Mouse (Mus musculus) lung, adult 2 months (tissue): ENCODE data around the gene Ppp3ca.

Experiments used
- CTCF ChIP-seq: fragments of 200-500 bp; IDR thresholded peaks from 2 replicates; pipeline ENCODE4 v1.5.1; 2011; ENCODE audit warnings: mild to moderate bottlenecking, low read length, control low read depth; ENCODE audit not compliant: insufficient read depth
- POLR2A ChIP-seq: fragments of 200-500 bp; IDR thresholded peaks from 2 replicates; pipeline ENCODE4 v1.6.1; 2011; ENCODE audit warnings: low read depth, mild to moderate bottlenecking, control low read depth, low read length, borderline replicate concordance; ENCODE audit errors: extremely low read depth

DNA sequence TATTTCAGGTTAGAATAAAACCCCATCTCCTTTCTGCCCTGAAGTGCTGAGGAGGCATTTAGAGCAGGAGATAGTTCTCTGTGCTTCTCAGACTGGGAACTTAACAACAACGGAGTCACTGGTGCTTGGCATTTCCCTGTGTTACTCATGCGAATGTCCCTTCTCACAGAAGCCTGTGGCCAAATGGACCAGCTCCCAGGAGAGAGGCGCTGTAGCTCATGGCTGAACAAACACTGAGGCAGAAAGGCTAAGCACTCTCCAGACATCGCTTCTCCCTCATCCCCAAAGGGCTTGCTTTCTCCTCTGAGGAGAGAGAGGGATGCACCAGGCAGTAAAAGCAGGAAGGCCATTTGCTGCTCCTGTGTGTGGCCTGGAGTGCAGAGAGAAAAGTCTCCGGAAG is 164.0 kb downstream of the Ppp3ca start:
- TF ChIP-seq CTCF, result no peak
- TF ChIP-seq POLR2A, result no peak
